Mouse (Mus musculus): ENCODE results near the gene Fthl17b. TPM values are rescaled to one million over a fixed set of nuclear protein-coding genes. Genes with fewer than 3 reads are reported as not detected.

Gene Fthl17b
- not detected for polyA plus RNA-seq (2017; shearing (Covaris generic))

DNA sequence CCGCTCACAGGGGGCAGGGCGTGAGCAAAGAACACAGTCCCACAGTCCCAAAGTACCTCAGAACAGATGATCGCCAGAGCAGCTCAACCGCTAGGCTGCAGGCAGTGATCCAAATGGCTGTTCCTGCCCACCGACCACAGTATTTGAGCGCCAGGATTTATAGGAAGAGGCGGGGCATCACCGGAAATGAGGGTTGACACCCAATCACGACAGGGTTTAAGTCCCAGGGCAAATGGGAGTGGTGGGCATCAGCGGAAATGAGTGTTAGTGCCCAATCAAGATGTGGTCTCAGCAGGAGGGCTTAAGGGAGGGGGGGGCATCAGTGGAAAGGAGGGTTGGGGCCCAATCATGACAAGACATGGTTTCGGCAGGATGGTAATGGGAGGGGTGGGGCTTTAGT is at the start of gene Fthl17b:
Gene Fthl17b, minus strand, starts transcription at position 101 of the 400 bp plus-strand sequence.

DNA sequence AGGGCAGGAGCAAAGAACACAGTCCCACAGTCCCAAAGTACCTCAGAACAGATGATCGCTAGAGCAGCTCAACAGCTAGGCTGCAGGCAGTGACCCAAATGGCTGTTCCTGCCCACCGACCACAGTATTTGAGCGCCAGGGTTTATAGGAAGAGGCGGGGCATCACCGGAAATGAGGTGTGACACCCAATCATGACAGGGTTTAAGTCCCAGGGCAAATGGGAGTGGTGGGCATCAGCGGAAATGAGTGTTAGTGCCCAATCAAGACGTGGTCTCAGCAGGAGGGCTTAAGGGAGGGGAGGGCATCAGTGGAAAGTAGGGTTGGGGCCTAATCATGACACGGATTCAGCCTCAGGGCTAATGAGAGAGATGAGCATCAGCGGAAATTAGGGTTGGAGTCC is 23.9 kb upstream of the Fthl17b start, which contains the start of gene Fthl17d:
Gene Fthl17d, minus strand, starts transcription at position 101 of the 400 bp plus-strand sequence.

GRCm38 (mm10) chrX:8976459-8976858 is 13.7 kb upstream of the Fthl17b start, which contains the start of gene Fthl17c:
Gene Fthl17c, minus strand, starts transcription at chrX:8976559.

Other genes starting within 250 kb of the Fthl17b start
- not detected for gene Ssx9, start 214.5 kb downstream of the Fthl17b start, polyA plus RNA-seq (2017; shearing (Covaris generic))
- not detected for gene Ssxb5, start 159.3 kb downstream of the Fthl17b start, polyA plus RNA-seq (2017; shearing (Covaris generic))
- not detected for gene Gm6592, start 119.0 kb downstream of the Fthl17b start, polyA plus RNA-seq (2017; shearing (Covaris generic))
- not detected for gene Gm5751, start 88.7 kb downstream of the Fthl17b start, polyA plus RNA-seq (2017; shearing (Covaris generic))
- 0.42 TPM for gene B630019K06Rik, start 70.6 kb downstream of the Fthl17b start, polyA plus RNA-seq (2017; shearing (Covaris generic))
- gene Fthl17c, start 13.6 kb upstream of the Fthl17b start, polyA plus RNA-seq (2017; shearing (Covaris generic)), result not detected
- gene Fthl17d, start 23.8 kb upstream of the Fthl17b start, polyA plus RNA-seq (2017; shearing (Covaris generic)), result not detected
- gene Fthl17e, start 70.5 kb upstream of the Fthl17b start, polyA plus RNA-seq (2017; shearing (Covaris generic)), result not detected
- not detected for gene Fthl17f, start 100.0 kb upstream of the Fthl17b start, polyA plus RNA-seq (2017; shearing (Covaris generic))
- not detected for gene 4930402K13Rik, start 141.6 kb upstream of the Fthl17b start, polyA plus RNA-seq (2017; shearing (Covaris generic))
- 0.33 TPM for gene Lancl3, start 236.9 kb upstream of the Fthl17b start, polyA plus RNA-seq (2017; shearing (Covaris generic))